Mouse (Mus musculus) liver, adult 10 weeks (tissue): Measurements from ENCODE around the gene B830017H08Rik. TPM values are rescaled to one million over a fixed set of nuclear protein-coding genes. Genes with fewer than 3 reads are reported as not detected.

ENCODE experiments used
- polyA plus RNA-seq: library from polyadenylated mRNA; stranded (reverse); fragments of 350-450 nt; fragmentation: Illumina TruSeq; extraction: RNeasy Lipid Tissue Mini Kit (QIAGEN cat#74804); gene quantifications from one replicate; pipeline ENCODE4 v1.2.3, GENCODE M21; 2014; ENCODE audit warnings: low read depth, low replicate concordance

The B830017H08Rik gene
- not detected for polyA plus RNA-seq

GRCm38 (mm10) chr16:17832821-17833220, at the start of gene B830017H08Rik:
Gene B830017H08Rik (plus strand): TSS chr16:17833121.

GRCm38 (mm10) chr16:17796971-17797811, 35.7 kb upstream of the B830017H08Rik start, which contains the start of gene Scarf2:
Gene Scarf2 (plus strand): TSS chr16:17797282.

GRCm38 (mm10) chr16:17838051-17838450, 5.1 kb downstream of the B830017H08Rik start, which contains the start of gene Car15:
Gene Car15 (minus strand): TSS chr16:17838364.

Other genes starting within 250 kb of the B830017H08Rik start
- not detected for gene Slc7a4, start 249.9 kb upstream of the B830017H08Rik start, polyA plus RNA-seq
- 7.4 TPM for gene Smpd4, start 213.8 kb upstream of the B830017H08Rik start, polyA plus RNA-seq
- not detected for gene Ccdc74a, start 186.7 kb upstream of the B830017H08Rik start, polyA plus RNA-seq
- 6.3 TPM for gene Med15, start 100.2 kb upstream of the B830017H08Rik start, polyA plus RNA-seq
- gene Klhl22, start 73.5 kb upstream of the B830017H08Rik start, polyA plus RNA-seq = 3.8 TPM
- not detected for gene Scarf2, start 35.8 kb upstream of the B830017H08Rik start, polyA plus RNA-seq
- 0.32 TPM for gene Car15, start 5.2 kb downstream of the B830017H08Rik start, polyA plus RNA-seq
- not detected for gene Gm20518, start 58.5 kb downstream of the B830017H08Rik start, polyA plus RNA-seq
- not detected for gene Tssk1, start 61.1 kb downstream of the B830017H08Rik start, polyA plus RNA-seq
- 7.9 TPM for gene Dgcr2, start 65.4 kb downstream of the B830017H08Rik start, polyA plus RNA-seq
- not detected for gene Tssk2, start 65.5 kb downstream of the B830017H08Rik start, polyA plus RNA-seq
- gene Ess2, start 78.2 kb downstream of the B830017H08Rik start, polyA plus RNA-seq = 1.8 TPM
- not detected for gene Gsc2, start 81.9 kb downstream of the B830017H08Rik start, polyA plus RNA-seq
- gene Slc25a1, start 95.1 kb downstream of the B830017H08Rik start, polyA plus RNA-seq = 60.0 TPM
- not detected for gene Vpreb2, start 147.3 kb downstream of the B830017H08Rik start, polyA plus RNA-seq
- gene Dgcr6, start 219.7 kb downstream of the B830017H08Rik start, polyA plus RNA-seq = 12.2 TPM